Mouse (Mus musculus) limb, embryonic 10.5 days (tissue): ENCODE results near the gene Gm5868. TPM values are rescaled to one million over a fixed set of nuclear protein-coding genes. Genes with fewer than 3 reads are reported as not detected.
"Not testable (repeated sequence)": the region's sequence is repeated elsewhere in the genome, so short reads cannot be mapped to it uniquely, and the experiment has no call there.

Experiments used
- DNase-seq: peaks from one replicate; pipeline ENCODE4 v3.0.0-alpha.2; 2017; ENCODE audit warnings: low spot score
- H3K27ac ChIP-seq: fragments of 300-500 bp; sonication (generic); 2 replicates; pipeline ENCODE4 v1.5.1; 2016; ENCODE audit warnings: mild to moderate bottlenecking
- H3K27me3 ChIP-seq: fragments of 300-500 bp; sonication (generic); 2 replicates; pipeline ENCODE4 v1.6.1; 2016; ENCODE audit warnings: low read depth, mild to moderate bottlenecking; ENCODE audit not compliant: poor library complexity, severe bottlenecking
- H3K36me3 ChIP-seq: fragments of 300-500 bp; sonication (generic); 2 replicates; pipeline ENCODE4 v1.6.1; 2016; ENCODE audit warnings: mild to moderate bottlenecking, moderate library complexity
- H3K4me1 ChIP-seq: fragments of 300-500 bp; sonication (generic); 2 replicates; pipeline ENCODE4 v1.6.1; 2016
- H3K4me3 ChIP-seq: fragments of 300-500 bp; sonication (generic); 2 replicates; pipeline ENCODE4 v1.5.1; 2016; ENCODE audit warnings: mild to moderate bottlenecking, moderate library complexity
- H3K9me3 ChIP-seq: fragments of 300-500 bp; sonication (generic); replicated peaks from 2 replicates; pipeline ENCODE4 v1.6.1; 2016; ENCODE audit warnings: mild to moderate bottlenecking
- WGBS: fragments of 180-500 bp; shearing (Covaris S2); methylation state at CpG from one replicate; pipeline ENCODE4 v1.1.7; 2016; 5-methylcytosine and 5-hydroxymethylcytosine counted together
- polyA plus RNA-seq: library from polyadenylated mRNA; unstranded; fragments of >200 nt; fragmentation: Nextera tagmentation; extraction: Ambion mirVana; gene quantifications from 2 replicates; pipeline ENCODE4 v1.2.1, GENCODE M21; 2016

Gm5868 gene
- 0.44 and 0.97 TPM in 2 replicates for polyA plus RNA-seq

DNA sequence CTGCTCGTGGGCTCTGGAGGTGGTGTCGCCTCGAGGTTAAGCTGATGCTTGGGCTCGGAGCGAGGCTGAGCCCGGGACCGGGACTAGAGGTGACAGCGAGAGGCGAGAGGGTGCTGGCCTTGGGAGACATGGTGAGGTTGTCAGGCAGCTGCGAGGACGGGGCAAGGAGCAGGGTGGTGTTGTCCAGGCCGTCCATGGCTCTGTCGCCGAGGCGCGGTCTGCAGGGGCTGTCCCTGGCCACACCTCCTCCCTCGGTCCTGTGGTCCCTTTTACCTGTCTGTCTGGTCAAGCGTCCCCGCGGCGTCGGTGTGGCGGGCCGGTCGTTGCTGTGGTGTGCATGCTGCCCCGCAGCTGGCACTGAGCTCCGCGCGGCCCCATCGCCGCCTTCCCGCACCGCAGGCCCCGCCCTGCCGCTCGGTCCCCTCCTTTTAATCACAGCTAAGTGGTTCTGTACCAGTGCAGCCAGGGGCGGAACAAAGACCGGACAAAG, at the start of gene Gm5868:
TSS of gene Gm5868 (minus strand) at position 360 of the 490 bp plus-strand sequence.
- H3K4me1 ChIP-seq, result peaks cover 8% of the 10 kb centered on the region
- peak within 1 kb of the TSS; percentile 50 for H3K4me3 ChIP-seq
- no peaks in the 10 kb centered on the region for H3K9me3 ChIP-seq
- peak; percentile 54 for DNase-seq
- H3K27ac ChIP-seq, result no peak within 1 kb of the TSS
- WGBS, result 3% methylated on average over 38 of the region's 38 CpGs
- H3K27me3 ChIP-seq, result peaks cover 32% of the 10 kb centered on the region
- no peaks in the 10 kb centered on the region for H3K36me3 ChIP-seq

DNA sequence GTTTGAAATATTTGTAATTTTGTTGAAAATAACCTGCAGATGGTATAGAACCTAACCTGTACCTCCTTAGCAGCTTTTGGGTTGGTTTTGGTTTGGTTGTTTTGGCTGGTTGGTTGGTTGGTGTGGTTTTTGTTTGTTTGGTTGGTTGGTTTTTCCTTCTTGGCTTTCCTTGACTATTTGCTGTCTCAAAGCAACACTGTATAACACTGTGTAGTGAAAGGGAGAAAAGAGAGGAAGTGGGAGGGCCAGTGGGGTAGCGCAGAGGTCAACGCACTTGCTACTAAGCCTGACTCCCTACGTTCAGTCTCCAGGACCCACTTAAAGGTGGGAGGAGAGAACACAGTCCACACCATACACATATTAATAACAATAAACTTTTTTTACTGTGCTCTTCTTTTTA, 49.2 kb upstream of the Gm5868 start:
- no peak for DNase-seq
- Histone ChIP-seq H3K36me3 (no peaks in the 10 kb centered on the region), H3K9me3 (no peaks in the 10 kb centered on the region), H3K27ac (no peak overlapping the region), H3K27me3 (no peaks in the 10 kb centered on the region), H3K4me3 (no peak overlapping the region), H3K4me1 (peaks cover 4% of the 10 kb centered on the region; the same call in 1 of the 2 replicates)
- 95% methylated on average over 3 of the region's 3 CpGs for WGBS

DNA sequence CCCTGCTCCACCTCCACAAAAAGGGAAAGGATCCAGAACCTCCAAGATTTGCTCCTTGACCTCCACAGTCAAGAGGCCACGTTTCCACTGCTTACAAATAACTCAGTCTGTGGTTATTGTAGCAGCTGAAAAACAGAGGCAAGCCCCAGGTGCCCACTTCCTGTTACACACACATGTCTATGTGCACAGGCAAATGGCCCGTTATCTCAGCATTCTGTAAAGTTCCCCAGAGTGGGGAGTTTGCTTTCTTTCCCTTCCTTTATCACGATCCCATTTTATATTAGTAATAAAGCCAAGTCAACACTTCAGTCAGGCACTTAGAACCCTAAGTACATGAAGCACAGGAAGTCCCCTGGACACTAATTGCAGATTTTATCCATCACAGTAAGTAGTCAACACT, 48.8 kb upstream of the Gm5868 start:
- no peak overlapping the region for H3K27ac ChIP-seq
- H3K4me3 ChIP-seq, result no peak overlapping the region
- no peaks in the 10 kb centered on the region for H3K36me3 ChIP-seq
- no peaks in the 10 kb centered on the region for H3K27me3 ChIP-seq
- no peaks in the 10 kb centered on the region for H3K9me3 ChIP-seq
- peaks cover 4% of the 10 kb centered on the region; the same call in 1 of the 2 replicates for H3K4me1 ChIP-seq
- no peak for DNase-seq
- WGBS, result 74% methylated on average over 3 of the region's 3 CpGs

DNA sequence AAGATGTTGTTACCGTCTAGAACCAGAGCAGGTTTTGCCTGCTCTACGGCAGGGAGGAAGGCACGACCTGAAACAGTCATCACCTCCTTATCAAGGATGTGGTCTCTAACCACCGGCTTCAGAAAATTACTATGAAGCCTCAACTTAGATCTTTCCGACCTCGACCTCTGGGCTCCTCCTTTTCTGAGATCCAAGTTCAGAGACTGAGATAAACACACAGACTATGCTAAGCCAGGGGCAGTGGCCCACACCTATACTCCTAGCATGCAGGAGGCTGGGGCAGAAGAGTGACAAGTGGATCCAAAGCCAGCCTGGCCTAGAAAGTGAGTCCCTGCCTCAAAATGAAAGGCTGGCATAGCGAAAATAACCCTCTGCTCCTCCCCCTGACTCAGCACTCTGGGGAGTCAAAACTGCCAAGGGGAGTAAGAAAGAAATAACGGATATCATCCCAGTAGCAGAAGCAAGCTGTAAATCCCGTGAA, 47.5 kb upstream of the Gm5868 start:
- Histone ChIP-seq H3K36me3 (no peaks in the 10 kb centered on the region), H3K4me1 (peaks cover 4% of the 10 kb centered on the region; the same call in 1 of the 2 replicates), H3K27ac (no peak overlapping the region), H3K4me3 (no peak overlapping the region), H3K9me3 (no peaks in the 10 kb centered on the region), H3K27me3 (no peaks in the 10 kb centered on the region)
- 86% methylated on average over 9 of the region's 9 CpGs for WGBS
- no peak for DNase-seq

DNA sequence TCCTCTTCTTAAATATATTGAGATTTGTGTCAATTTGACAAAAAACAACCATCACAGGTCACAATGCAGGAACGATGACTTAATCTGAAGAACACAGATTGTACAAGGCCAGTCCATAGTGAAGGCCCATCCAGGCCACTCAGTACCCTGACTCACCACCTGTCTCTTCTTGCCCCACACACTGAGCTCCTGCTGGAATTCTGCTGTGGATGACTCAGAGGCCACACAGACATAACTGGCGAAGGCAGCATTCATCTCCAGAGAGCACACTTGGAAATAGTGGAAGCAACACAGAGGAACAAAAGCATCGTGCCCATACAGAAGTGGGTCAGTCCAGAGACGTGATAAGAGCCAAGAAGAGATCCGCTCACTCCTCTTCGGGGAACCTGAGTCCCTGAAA, 42.7 kb upstream of the Gm5868 start:
- Histone ChIP-seq H3K27me3 (no peaks in the 10 kb centered on the region), H3K4me3 (no peak overlapping the region), H3K27ac (no peak overlapping the region), H3K36me3 (no peaks in the 10 kb centered on the region), H3K9me3 (no peaks in the 10 kb centered on the region), H3K4me1 (no peaks in the 10 kb centered on the region)
- no peak for DNase-seq
- 93% methylated on average over 6 of the region's 6 CpGs for WGBS

DNA sequence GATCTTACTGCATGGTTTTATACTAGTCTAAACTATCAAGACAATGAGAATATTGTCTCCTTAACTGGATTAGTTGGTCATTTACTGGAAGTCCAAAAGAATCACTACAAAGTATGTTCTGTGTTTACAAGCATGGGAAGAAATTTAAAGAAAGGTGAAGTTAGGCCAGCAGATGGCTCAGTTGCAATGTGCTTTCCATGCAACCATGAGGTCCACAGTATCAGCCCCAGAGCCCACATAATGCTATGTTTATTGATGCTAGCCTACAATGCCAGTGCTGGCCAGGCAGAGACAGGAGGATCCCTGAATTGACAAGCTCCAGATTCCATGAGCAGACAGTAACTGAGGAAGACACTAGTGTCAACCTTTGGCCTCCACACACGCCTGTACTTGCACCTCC, 33.7 kb upstream of the Gm5868 start:
- no peaks in the 10 kb centered on the region for H3K27me3 ChIP-seq
- no peak overlapping the region for H3K27ac ChIP-seq
- no peaks in the 10 kb centered on the region for H3K36me3 ChIP-seq
- no peak overlapping the region for H3K4me3 ChIP-seq
- no peaks in the 10 kb centered on the region for H3K4me1 ChIP-seq
- H3K9me3 ChIP-seq, result no peaks in the 10 kb centered on the region
- WGBS, result 83% methylated on average over 1 of the region's 1 CpGs
- no peak for DNase-seq

DNA sequence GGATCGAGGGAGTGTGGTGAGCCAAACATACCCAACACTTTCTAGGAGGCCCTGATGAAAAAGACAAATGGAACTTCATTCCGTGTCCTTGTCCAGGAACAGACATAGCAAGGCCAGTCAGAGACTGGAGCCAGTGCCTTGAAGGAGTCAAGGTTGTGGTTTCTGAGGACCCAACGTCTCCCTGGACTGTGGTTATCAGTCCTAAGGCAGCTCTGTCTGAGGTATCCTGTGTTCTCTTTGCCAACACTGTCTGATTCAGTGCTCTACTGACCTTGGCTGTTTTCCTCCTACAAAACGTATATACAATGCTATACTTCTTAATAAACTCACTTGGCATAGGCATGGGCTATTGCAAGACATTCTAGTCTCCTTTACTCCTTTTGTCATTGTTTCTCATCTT, 30.1 kb upstream of the Gm5868 start:
- Histone ChIP-seq H3K36me3 (no peaks in the 10 kb centered on the region), H3K9me3 (no peaks in the 10 kb centered on the region), H3K27ac (no peak overlapping the region), H3K27me3 (no peaks in the 10 kb centered on the region), H3K4me3 (no peak overlapping the region), H3K4me1 (no peaks in the 10 kb centered on the region)
- WGBS, result 88% methylated on average over 4 of the region's 4 CpGs
- DNase-seq, result no peak

DNA sequence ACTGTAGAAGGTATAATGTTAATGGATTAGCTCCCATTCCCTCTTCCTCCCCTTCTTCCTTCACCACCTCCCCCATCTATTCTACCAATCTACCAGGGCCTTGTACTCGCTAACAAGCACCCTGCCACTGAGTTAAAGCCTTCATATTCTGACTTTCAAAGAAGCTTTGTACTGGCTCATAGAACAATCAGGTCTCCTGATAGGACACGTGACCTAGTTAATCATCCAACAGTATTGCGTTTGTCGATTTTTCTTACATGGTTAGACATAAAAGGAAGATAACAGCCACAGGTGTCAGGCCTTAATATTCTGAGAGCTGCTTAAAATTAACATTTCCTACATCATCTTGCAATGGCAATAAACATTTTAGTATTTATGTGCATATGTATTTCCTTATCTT, 15.8 kb upstream of the Gm5868 start:
- no peaks in the 10 kb centered on the region for H3K36me3 ChIP-seq
- H3K9me3 ChIP-seq, result no peaks in the 10 kb centered on the region
- 94% methylated on average over 4 of the region's 4 CpGs for WGBS
- no peak overlapping the region for H3K27ac ChIP-seq
- H3K4me3 ChIP-seq, result no peak overlapping the region
- H3K27me3 ChIP-seq, result no peaks in the 10 kb centered on the region
- DNase-seq, result no peak
- no peaks in the 10 kb centered on the region for H3K4me1 ChIP-seq

DNA sequence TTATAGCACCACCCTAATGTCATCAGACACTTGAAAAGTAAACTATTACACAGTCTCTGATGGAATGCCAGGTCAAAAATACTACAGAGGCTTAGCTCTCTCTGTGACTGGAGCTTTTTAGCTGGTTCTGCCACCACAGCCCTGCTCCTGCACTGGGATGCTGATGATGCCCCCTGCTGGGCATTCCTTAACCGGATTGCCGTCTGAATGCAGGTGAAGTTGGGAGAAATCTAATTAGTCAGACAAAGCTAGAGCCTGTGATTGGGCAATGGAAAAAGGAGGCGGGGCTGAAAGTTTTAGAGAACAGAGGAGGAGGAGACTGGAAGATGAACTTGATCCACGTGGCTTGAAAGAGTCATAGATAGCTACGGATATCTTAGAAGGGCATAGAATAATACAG, 13.7 kb upstream of the Gm5868 start:
- Histone ChIP-seq H3K4me3 (no peak overlapping the region), H3K4me1 (no peaks in the 10 kb centered on the region)
- WGBS, result 12% methylated on average over 5 of the region's 5 CpGs

DNA sequence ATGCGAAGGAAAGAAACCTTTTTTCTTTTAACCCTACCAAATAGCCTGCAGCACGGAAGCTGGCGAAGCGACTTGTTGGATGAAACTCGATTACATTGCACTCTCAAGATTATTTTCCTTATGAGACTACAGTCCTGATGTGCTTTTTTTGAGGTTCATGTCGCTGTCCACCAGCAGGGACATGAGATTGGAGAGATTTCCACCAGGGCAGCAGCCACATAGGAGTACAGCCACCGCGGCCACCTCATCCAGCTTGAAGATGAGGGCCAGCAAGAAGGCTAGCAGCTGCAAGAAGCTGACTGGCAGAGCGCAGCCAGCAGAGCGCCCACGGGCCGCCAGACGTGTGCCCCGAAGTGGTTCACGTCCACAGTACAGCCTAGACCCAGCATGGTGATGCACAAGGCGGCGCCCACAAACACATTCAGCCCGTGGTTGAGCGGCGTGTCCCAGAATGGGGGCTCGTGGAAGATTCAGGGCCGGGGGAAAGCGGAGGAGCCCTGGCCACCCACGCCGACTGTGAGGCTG, 622 bp downstream of the Gm5868 start:
- H3K27ac ChIP-seq, H3K4me1 ChIP-seq, H3K36me3 ChIP-seq, H3K9me3 ChIP-seq: not testable (repeated sequence)
- DNase-seq, result peak; percentile 34
- peaks cover 37% of the 10 kb centered on the region for H3K27me3 ChIP-seq
- WGBS, result 53% methylated on average over 25 of the region's 25 CpGs
- peak overlapping the region; percentile 50 for H3K4me3 ChIP-seq

More for the DNA sequence above, 13.7 kb upstream of the Gm5868 start:
- Histone ChIP-seq H3K27me3 (no peaks in the 10 kb centered on the region), H3K9me3 (no peaks in the 10 kb centered on the region), H3K36me3 (no peaks in the 10 kb centered on the region), H3K27ac (no peak overlapping the region)
- peak; percentile 60 for DNase-seq

DNA sequence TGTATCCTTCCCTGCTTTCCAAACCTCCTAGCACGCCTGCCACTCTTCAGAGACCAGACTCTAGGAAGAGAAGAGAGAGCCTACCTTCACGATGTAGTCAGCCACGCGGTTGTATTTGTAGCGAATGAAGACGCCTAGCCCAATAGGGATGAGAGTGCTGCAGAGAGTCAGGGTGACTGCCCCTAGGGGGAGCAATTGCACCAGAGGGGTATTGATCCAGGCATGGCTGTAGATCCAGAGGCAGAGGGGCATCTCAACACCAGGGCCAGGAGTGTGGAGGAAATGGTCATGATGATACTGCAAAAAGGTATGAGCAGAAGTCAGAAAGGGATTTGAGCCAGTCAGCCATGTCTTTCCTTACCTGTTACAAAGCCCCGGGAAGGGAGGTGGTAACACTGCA, 1.2 kb downstream of the Gm5868 start:
- not testable (repeated sequence) for H3K4me3 ChIP-seq, H3K4me1 ChIP-seq, H3K9me3 ChIP-seq, DNase-seq, H3K27ac ChIP-seq, H3K36me3 ChIP-seq
- peaks cover 44% of the 10 kb centered on the region for H3K27me3 ChIP-seq
- 54% methylated on average over 7 of the region's 7 CpGs for WGBS

DNA sequence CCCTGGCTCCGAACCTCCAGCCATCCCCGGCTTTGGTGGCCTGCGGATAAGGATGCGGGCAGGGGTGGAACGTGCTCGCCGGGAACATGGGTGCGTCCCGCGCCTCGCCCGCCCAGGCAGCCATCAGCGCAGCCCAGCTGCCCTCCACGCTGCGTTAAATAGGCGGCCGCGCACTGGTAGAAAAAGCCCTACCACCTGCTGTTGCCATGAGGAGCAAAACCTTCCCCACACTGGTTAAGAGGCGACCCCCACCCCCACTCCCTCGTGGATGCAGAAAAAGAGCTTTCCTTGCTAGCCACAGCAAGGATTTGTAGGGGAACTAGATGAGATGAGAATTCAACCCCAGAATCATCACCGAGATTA, 6.4 kb downstream of the Gm5868 start, which contains the start of gene Zar1:
TSS of gene Zar1 (minus strand) at position 285 of the 363 bp plus-strand sequence.
- Histone ChIP-seq H3K27me3 (peaks cover 48% of the 10 kb centered on the region), H3K27ac (peak within 1 kb of the TSS; percentile 56), H3K4me3 (peak within 1 kb of the TSS; percentile 55)
- H3K4me1 ChIP-seq, H3K9me3 ChIP-seq, H3K36me3 ChIP-seq: not testable (repeated sequence)
- 9% methylated on average over 17 of the region's 21 CpGs for WGBS
- peak; percentile 35 for DNase-seq

DNA sequence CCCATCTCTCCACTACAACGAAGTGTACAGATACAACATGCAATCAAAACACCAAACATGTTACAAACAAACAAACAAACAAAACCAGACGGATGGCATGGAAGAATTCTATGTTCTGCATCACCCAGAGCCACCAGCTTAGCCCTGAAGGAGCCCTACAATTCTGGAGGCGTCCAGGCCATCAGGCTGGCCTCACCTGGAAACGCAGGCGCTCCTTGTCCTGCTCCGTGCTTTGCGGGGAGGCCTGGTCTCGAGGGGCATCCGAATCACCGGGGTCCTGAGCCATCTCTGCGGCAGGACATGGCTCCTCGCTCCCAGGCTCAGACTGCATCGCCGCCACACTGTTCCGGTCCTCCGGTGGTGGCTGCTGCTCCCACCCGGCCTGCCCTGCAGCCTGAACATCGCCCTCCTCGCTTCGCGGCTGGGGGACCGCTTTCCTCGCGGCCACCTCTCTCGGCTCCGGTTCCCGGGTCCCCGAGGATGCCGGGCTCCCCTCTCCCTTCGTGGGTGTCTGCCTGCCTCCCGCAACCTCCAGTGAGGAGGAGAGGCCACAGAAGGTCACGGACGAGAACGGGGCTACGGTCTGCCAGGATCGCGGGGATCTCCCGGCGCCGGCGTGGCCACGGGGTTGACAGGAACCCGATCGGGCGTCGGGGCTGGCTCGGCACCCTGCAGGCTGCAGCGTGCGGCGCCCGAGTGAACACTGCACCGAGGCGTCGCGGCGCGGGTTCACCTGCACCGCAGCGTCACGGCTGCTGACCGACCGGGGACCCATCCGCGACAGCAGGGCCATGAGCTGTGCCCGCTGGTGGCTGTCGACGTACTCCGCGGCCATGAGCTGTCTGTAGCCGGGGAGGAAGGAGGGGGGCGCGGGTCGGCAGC, 7.0 kb downstream of the Gm5868 start:
- not testable (repeated sequence) for H3K9me3 ChIP-seq, H3K36me3 ChIP-seq, H3K4me1 ChIP-seq
- WGBS, result 6% methylated on average over 65 of the region's 73 CpGs
- H3K27ac ChIP-seq, result peak overlapping the region; percentile 56
- DNase-seq, result peak; percentile 67
- peak overlapping the region; percentile 55 for H3K4me3 ChIP-seq
- H3K27me3 ChIP-seq, result peaks cover 44% of the 10 kb centered on the region
